Mouse (Mus musculus): ENCODE data around the gene Mrps7.

Gene Mrps7

DNA sequence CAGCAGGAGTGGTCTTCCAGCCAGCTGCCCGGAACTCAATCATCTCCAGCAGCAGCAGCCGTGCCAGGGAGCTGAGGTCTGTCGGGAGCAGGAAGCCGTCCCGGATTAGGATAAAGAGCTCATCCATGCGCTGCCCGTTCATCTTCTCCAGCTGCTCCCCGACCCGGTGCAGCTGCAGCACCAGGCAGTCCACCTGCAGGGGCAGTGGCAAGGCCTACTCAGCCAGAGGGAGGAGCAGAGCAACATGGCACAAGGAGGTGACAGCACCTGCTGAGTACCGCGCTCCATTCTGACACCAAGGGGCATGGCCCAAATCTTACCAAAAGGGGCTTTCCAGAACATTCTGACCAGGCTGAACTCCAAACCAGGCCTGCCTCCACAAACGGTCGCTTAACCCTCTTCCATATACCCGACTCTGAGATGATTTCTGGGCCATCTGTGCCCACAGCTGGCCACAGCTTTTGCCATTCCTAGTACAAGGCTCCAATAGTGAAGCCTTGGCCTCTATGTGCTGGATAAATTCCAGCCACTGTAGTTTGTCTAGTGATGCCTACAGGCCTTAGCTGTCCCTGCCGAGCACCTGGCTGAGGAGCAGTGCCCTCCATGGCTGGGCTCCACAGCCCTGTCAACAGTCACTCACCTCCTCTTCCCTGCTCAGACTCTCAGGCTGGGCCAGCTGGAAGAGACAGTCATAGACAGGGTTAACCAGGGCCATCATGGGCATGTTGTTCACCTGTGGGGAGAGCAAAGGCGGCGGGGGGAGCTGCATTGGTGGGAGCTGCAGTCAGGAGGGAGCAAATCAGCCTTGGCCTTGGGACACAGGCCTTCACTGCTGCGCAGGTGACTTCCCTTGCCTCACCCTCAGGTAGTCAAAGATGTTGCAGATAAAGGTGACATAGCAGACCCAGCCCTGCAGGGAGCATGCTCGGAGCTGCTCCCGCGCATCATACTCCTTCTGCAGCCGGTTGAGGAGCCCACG lies 5.0 kb downstream of the Mrps7 start:
- no peak for DNase-seq (ENCODE audit: low read depth, low spot score)

DNA sequence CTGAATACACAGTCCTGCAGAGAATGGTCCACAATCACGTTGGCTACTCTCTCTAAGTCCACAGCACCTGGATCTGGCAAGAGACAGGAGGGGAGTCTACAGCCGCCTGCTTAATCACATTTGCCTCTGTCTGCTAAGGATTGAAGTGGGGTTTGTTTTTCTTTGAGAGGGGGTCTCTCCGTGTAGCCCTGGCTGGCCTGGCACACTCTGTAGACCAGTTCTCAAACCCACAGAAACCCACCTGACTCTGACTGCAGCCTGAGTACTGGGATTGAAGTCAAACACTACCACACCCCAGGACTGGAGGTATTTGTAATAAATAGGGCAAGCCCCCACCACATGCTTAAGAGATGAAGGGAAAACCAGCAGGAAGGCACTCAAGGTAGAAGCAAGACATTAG lies 5.9 kb downstream of the Mrps7 start:
- no peak for DNase-seq (ENCODE audit: low read depth, low spot score)

DNA sequence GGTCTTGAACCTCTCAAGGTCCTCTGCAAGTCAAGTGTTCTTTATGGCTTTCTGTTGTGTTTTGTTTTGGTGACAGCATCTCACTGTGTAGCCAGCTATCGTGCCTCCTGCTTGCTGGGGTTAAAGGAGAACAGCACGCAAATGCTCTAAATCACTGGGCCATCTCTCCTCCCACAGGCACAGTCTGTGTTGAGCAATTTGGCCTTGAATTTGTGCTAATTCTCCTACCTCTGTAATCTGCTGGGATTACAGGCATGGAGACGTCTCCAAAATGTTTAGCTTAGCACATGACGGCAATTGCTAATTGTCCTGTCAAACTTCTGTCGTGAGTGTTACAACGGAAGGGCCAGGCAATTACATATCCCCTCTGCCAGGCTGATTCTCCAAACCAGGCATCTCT lies 7.4 kb downstream of the Mrps7 start:
- no peak for DNase-seq (ENCODE audit: low read depth, low spot score)

DNA sequence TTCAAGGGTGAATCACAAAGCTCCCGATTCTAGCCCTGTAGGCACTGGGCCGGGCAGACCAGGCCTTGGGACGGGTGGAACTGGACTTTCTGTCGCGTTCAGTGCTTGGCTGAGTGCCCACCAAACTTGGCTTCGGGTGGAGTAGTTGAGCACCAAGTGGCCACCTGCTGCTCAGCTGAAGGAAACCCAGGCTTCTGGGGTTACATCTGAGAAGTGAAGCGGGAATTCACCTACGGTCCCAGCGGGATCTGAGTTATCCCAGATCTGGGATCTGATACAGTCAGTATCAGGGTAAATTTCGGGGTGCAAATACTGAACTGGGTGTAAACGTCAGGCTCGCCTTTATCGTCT lies 8.3 kb downstream of the Mrps7 start:
- DNase-seq (ENCODE audit: low read depth, low spot score): no peak

DNA sequence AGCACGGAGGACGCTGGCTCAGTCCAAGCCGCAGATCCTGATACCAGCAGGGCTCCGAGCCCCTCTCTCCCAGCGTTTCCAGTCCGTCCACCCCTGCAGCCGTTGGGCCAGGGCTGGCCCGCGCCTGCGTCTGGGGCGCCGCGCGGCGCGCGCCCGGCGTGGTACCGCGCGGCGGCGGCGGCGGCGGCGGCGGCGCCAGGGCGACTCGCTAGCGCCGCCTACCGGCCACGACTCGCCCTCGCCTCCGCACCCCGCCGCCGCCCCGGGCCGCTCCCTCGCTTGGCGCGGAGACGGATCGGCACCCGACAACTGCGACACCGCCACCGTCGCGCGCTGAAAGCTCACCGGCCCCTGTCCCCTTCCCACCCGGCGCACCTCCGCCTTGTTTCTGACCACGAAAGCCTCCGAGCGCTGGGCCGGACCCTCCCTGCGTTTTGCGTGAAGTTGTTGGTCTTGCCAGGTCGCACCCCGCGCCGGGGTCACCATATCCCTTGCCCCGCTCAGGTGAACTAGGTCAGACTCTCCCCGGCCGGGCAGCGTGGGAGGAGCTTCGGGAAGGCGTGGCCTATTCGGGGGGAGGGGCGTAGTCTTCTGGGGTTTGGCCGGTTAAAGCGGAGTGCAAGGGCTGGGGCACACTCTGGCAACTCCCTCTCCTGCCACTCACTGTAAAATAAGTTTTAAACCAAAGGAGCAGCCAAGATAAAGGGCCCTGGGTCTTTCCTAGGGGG lies 8.8 kb downstream of the Mrps7 start, which contains the start of gene Mif4gd:
Mif4gd (minus strand) TSS at position 560 of the 728 bp plus-strand sequence.
- DNase-seq (ENCODE audit: low read depth, low spot score): no peak

DNA sequence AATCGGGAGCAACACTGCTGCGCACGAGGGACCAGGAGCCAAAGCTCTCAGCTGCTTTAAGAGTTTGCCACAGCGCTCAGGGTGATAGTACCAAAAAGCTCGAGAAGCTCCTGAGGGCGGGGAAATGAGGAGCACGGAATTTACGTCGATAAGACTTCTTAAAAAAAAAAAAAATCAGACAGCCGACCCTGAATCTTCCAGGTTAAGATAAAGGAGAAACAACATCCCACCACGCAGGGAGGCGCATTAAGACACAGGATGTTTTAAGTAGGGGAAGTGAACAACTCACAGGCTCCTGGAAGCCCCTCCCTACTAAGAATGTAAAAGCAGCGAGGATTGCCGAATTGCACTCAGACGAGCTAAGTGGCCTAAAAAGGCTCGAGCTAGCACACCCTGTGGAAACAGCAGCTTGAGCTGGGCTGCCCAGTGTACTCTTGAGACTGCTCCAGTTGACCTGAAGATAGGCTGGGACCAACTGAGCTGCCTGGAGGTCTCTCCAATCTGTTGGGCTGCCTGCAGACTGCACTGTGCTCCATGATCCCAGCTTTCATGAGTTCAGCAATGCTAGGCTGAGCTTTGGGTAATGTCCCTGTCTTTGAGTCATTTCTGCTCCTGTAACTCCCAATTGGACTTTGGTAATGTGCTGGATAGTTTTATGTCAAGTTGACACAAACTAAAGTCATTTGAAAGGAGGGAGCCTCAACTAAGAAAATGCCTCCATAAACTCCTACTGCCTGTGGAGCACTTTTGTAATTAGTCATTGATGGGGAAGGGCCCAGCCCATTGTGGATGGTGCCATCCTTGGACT lies 9.6 kb downstream of the Mrps7 start:
- no peak for DNase-seq (ENCODE audit: low read depth, low spot score)

DNA sequence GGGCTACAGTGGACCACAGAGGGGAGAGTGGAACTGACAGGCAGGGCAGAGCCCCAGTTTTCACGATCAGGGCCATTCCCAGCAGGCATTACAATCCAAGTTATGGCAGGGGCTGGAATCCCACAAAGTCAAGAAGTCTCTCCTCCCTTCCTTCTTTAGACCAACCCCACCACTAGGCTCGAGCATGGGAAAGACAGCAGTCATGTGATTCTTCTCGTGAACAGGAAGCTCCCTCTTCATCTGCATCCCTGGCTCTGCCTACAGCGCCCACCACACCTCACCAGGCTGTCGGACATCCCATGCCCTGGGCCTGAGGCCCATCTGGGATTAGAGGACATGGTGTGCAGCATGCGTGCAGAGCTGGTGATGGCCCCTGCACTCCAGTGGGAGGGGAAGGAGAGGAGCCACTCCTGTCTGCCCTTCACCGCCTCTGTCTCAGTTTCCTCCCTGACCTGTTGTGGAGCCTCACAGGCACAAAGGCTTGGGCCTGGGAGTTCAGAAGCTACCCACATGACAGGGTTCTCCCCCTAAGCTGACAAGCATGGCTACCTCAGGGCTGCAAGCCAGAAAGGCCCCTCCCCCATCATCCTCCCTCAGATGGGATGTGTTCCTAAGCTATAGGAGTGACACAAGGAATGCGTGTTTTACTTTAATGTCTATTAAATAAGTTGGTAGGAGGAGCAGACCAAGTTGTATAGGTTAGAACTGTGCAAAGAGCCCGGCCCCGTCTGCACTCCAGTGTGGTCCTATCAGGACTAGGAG lies 10.8 kb downstream of the Mrps7 start:
- DNase-seq (ENCODE audit: low read depth, low spot score): no peak

DNA sequence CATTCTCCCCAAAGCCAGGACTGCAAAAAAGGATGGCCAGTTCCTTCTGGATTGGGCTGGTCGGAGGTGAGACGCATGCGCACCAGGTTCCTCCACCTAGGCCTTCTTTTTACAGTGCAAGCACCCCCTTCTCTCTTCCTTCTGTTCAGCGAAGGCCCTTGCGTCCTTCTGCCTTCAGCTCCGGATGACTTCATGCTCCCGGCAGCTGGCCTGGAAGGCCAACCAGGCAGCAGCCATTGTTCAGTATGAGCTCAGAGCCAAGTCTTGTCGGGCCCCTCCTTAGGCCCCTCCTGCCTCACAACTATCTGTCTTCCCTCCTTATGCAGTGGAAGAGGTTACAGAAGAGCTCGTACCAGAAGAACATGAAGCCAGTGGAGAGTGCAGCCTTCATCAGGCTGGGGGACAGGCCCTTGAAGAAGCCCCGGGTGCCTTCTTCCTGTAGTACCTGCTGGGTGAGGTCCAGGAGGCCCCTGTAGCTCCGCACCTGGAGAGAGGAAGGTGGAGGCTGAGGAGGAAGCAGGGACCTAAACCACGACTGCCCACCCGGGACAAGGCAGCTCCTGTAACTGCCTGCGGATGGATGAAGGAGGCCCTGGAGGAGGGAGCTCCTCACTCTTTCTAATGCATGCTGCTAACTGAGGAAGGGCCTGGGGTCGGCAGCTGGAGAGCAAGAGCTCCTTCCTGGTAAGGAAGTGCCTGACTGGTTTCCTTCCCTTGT lies 11.5 kb downstream of the Mrps7 start:
- no peak for DNase-seq (ENCODE audit: low read depth, low spot score)

DNA sequence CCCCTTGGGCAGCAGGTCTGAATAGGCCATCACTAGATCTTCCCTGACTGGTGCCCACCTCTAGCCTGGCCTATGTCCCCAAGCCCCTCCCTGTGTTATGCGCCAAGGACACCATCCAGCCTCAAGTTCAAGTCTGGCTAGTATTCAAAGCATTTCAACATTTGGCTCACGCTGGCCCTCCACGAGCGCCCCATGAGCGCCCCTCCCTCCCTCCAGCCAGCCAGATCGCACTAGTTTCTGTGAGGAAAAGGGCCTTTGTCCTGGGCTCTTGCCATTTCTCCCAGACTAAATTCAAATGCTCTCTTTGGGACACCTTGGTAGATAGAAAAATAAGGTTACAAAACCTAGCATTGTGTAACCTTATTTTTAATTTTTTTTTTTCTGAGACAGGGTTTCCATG lies 12.2 kb downstream of the Mrps7 start:
- DNase-seq (ENCODE audit: low read depth, low spot score): no peak

DNA sequence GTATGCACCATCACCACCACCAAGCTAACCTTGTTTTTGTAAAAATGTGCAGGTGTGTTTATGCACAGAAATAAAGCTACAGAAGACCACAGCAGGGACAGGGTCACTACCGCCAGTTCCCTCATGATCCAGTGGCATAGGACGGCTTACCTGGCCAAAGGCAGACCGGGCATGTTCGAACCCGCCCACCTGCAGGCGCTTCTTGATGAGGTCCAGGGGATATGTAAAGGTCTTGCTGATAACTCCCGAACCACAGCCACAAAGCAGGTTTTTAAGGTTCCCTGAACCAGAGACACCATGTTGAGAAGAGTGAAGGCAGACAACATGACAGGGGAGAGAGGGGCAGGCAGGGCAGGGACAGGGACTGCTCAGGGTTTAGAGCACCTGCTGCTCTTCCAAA lies 12.6 kb downstream of the Mrps7 start:
- no peak for DNase-seq (ENCODE audit: low read depth, low spot score)

DNA sequence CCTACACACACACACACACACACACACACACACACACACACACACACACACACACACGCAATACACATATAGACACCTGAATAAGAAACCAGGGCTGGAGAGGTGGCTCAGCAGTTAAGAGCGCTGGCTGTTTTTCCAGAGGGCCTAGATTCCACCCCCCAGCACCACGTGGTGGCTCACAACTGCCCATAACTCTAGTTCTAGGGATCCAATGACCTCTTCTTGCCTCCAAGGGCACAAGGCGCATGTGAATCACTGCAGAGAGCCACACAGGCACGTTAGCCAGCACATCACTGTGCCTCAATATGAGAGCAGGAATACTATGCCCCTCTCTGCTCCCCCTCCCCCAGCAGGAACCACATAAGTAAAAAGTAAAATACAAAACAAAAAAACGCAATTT lies 13.2 kb downstream of the Mrps7 start:
- DNase-seq (ENCODE audit: low read depth, low spot score): no peak

DNA sequence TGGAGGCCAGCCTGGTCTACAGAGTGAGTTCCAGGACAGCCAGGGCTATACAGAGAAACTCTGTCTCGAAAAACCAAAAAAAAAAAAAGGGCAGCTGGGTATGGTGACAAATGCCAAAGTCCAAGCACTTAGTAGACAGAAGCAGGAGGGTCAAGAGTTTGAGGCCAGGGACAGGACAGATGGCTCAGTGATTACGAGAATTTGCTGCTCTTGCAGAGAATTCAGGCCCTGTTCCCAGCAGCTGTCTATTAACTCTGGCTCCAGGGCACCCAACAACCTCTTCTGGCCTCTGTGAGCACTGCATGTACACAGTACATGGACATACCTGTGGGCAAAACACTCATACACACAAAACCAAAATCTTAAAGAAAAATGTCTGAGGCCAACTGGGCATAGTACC lies 14.3 kb downstream of the Mrps7 start:
- DNase-seq (ENCODE audit: low read depth, low spot score): no peak

DNA sequence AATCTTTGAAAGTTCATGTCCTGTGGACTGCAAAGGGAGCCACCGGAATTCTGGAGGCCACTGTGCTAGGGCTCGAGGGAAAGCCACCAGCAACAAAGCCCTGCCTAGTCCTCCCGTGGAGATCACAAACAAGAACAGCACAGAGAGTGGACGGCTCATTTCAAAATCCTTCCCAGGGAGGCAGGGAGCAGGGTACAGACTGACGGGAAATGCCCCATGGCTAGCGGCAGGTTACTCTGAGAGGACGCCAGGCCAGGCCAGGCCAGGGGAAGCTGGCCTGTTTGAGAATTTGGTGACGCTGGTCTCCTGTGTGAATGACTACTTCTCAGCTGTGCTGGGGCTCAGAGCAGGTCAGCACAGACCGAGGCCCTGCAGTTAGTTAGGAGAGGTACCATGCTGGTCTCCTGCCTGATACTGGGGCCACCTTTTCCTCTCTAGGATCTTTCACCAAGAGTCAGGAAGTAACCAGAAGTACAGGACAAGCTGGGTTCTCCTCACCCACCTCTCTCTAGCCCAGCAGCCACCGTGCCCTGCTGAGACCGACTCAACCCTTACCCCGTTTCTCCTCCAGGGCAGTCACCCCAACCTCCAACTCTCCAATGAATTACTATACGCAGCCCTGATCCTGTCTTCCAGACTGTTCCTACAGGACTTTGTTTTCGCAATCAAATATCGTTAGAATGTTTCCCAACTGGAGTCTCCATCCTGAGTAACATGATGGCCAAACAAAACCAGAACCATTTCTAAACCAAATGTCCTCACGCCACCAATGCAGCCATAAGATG lies 15.2 kb downstream of the Mrps7 start:
- no peak for DNase-seq (ENCODE audit: low read depth, low spot score)

DNA sequence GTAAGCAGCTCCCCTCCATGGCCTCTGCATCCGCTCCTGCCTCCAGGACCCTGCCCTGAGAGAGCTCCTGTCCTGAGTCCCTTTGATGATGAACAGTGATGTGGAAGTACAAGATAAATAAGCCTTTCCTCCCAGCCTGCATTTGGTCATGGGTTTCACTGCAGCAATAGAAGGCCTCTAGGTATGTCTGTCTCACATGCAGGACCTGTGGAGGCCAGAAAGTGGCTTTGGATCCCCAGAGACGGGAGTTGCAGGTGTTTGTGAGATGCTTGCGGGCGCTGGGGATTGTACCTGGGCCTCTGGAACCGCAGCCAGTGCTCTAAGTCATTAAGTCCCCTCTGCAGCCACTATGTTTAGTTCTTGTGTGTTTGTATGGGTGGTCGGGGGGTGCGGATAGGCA lies 16.2 kb downstream of the Mrps7 start:
- DNase-seq (ENCODE audit: low read depth, low spot score): no peak

DNA sequence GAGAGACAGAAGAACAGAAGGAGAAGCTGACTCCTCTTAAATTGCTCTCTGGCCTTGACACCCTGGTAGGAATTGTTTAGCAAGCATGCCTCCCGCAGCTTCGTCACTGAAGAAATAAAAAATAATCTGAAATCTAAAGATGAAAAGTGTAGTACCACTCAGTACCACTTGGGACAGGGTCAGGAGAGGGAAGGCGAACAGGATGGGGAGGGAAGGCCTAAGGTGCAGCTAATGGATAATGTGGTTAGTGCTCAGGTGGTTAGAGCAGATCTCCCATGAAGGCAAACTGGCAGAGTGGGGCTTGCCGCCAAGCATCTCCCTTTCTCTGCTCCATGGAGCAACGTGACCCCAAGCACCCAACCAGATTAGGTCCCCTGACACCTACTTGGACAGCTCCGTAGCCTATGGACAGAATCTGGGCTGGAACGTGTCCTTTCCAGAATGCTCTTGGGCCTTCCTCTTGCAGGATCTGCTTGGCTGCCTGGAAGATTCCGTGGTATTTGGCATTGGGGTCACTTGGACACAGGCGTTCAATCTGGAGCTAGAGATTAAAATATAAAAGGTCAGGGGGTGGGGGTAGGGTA lies 19.9 kb downstream of the Mrps7 start:
- no peak for DNase-seq (ENCODE audit: low read depth, low spot score)

DNA sequence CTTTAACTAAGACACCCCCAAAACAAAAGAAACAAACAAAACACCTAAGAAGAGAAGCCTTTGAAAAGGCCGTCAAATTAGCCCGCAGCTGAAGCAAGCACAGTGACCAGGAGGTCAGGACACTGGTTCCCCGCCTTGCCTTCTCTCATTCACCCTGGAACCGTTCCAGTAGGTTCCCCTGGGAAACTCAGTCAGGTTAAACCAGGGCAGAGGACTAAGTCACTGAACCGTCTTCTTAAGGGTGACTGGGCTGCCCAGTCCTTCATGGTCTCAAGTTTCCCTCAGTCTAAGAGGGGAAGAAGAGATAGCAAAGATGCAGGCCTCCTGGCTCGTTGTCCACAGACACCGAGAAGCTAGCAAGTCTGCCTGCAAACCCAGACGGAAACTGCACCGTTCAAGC lies 22.2 kb downstream of the Mrps7 start:
- DNase-seq (ENCODE audit: low read depth, low spot score): no peak

DNA sequence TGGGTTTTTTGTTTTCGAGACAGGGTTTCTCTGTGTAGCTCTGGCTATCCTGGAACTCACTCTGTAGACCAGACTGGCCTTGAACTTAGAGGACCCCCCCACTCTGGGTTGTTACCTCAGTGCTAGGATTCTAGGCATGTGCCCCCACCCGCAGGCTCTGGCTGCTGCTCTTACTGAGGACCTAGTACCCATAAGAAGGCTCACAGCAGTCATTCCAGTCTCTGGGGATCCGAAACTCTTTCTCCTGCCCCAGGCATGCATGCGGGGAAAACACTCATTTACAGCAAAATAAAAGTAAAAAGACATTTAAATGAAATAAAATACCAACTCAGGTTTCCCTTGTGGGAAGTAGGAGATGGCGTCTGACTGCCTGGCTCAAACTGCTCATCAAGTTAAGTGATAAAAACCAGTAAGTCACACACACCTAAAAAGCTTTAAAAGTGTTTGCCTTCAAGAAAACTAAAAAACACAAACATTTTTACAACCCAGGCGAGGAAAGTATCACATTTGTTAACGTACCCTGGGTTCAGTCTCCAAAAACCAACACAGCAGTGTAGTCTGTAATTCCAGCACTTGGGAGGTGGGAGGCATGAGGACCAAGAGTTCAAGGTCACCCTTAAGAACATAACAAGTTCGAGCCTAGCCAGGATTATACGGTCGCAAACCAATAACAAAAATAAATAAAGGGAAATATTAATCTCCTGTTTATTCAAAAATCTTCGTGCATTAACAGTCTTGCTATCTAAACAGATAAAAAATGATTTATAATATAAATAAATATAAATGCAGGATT lies 23.3 kb downstream of the Mrps7 start:
- no peak for DNase-seq (ENCODE audit: low read depth, low spot score)

DNA sequence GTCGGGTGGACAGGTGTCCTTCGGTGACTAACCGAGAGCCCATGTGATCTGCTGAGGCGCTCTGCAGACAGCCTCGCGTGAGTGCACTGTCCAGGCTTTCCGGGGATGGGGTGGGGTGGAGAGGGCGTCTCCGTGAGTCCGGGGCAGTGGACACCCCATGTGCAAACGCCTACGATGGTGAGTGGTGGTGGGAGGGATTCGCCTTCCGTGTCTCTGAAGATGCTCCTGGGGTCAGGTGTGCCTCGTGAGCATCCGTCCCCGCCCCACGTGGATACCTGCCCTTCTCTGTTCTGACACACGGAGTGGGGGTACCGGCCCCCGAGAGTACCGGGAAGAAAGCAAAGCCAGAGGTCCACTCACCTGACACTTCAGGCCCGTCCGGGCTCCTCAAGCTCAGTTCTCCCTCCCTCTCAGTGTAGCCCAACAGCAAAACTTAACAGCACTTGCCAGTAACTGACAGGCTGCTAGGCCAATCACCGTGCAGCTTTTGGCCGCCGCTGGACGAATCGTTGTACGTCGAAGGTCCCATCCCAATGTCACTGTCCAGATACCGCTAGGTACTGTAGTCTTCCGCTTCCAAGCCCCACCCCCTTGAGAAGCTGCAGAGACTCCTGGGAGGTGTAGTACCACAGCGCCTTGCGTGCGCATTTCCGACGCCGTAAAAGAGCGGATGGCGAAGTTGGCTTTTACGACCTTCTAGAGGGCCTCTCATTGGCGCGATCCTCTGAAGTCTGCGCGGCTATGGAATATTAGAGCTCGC lies 24.2 kb downstream of the Mrps7 start, which contains the start of gene Slc25a19:
Slc25a19 (minus strand) TSS at position 591 of the 760 bp plus-strand sequence.
- DNase-seq (ENCODE audit: low read depth, low spot score): peak; percentile 99
